Mouse (Mus musculus): ENCODE data around the gene Rars.
"Not testable (repeated sequence)": the region's sequence is repeated elsewhere in the genome, so short reads cannot be mapped to it uniquely, and the experiment has no call there.

The Rars gene

DNA sequence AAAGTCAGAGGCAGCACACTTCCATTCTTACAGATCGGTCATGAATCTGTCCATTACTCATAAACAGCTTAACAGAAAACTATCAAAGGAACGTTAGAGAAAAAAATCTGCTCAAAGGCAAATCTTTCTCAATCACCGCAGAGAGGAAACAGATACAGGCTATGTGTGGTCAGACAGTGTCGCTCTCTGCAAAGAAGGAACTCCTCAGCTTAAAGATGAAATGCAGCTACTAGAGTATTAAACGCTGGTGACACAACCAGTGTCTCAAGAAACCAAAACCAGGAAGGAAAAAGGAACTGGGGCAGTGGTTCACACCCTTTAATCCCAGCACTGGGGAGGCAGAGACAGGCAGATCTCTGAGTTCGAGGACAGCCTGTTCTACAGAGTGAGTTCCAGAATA lies 6.6 kb downstream of the Rars start:
- no peak for TF ChIP-seq POU5F1 (IDR thresholded peaks at IDR 0.05; ENCODE audit: borderline replicate concordance, low read length)
- TF ChIP-seq CTCF (conservative IDR thresholded peaks at IDR 0.05; ENCODE audit: low read length), result no peak
- no peak for TF ChIP-seq NANOG (IDR thresholded peaks at IDR 0.05; ENCODE audit: borderline replicate concordance, low read length)
- H3K4me3 ChIP-seq (replicated peaks; ENCODE audit: low read length), result no peak overlapping the region

DNA sequence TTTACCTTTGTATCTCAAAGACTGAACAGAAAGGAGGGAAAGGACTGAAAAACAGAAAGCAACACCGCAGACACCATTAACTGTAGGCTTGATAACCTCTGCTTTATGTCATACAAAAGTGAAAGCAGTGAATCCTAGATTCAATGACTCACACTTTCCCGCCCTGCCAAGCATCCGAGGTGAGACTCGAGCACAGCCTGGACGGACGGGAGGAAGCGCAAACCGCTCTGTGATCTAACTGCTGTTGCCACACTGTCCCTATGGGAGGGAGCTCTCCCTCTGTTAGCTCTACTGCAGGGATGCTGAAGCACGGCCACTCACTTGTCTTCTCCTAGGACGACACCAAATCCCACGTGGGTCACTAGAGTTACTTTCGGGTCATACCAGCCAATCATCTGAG lies 18.0 kb downstream of the Rars start:
- Histone ChIP-seq H3K9me3 (ENCODE audit: low read length) (no peaks in the 10 kb centered on the region), H3K4me3 (replicated peaks; ENCODE audit: low read length) (no peak overlapping the region), H3K27me3 (ENCODE audit: insufficient read depth, low read length) (no peaks in the 10 kb centered on the region), H3K4me1 (replicated peaks; ENCODE audit: low read depth, low read length) (peaks cover 14% of the 10 kb centered on the region), H3K36me3 (ENCODE audit: insufficient read depth, low read length) (peaks cover 100% of the 10 kb centered on the region)
- TF ChIP-seq NANOG (IDR thresholded peaks at IDR 0.05; ENCODE audit: borderline replicate concordance, low read length) (no peak), POU5F1 (IDR thresholded peaks at IDR 0.05; ENCODE audit: borderline replicate concordance, low read length) (no peak), CTCF (conservative IDR thresholded peaks at IDR 0.05; ENCODE audit: low read length) (no peak)

More for the DNA sequence above, 6.6 kb downstream of the Rars start:
- no peaks in the 10 kb centered on the region for H3K27me3 ChIP-seq (ENCODE audit: insufficient read depth, low read length)
- H3K9me3 ChIP-seq (ENCODE audit: low read length), result no peaks in the 10 kb centered on the region
- peaks cover 31% of the 10 kb centered on the region for H3K4me1 ChIP-seq (replicated peaks; ENCODE audit: low read depth, low read length)
- H3K36me3 ChIP-seq (ENCODE audit: insufficient read depth, low read length), result peaks cover 98% of the 10 kb centered on the region

DNA sequence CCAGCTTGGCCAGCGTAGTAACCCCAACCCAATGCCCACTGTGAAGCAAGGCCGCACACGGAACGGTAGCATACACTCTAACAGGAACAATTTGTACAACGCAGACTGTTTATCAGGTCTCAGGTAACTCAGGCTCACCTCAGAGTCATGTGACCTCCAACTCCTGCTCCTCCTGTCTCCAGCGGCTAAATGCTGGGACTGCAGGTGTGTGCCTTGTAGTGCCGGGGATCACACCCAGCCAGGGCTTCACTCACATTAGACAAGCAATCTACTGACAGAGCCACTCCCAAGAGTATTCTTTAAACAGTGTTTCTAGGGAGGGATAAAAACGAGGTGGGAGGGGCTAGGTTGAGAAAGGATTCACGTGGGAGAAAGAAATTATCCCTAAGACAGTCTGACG lies 22.8 kb downstream of the Rars start:
- no peaks in the 10 kb centered on the region for H3K9me3 ChIP-seq (ENCODE audit: low read length)
- H3K4me1 ChIP-seq (replicated peaks; ENCODE audit: low read depth, low read length), result peaks cover 31% of the 10 kb centered on the region
- no peak overlapping the region for H3K4me3 ChIP-seq (replicated peaks; ENCODE audit: low read length)
- H3K27me3 ChIP-seq (ENCODE audit: insufficient read depth, low read length), result no peaks in the 10 kb centered on the region
- H3K36me3 ChIP-seq (ENCODE audit: insufficient read depth, low read length), result peaks cover 100% of the 10 kb centered on the region
- TF ChIP-seq CTCF (conservative IDR thresholded peaks at IDR 0.05; ENCODE audit: low read length) (0 out of 2 replicates have a peak, but pooled peaks have one; percentile 8), POU5F1 (IDR thresholded peaks at IDR 0.05; ENCODE audit: borderline replicate concordance, low read length) (no peak)

DNA sequence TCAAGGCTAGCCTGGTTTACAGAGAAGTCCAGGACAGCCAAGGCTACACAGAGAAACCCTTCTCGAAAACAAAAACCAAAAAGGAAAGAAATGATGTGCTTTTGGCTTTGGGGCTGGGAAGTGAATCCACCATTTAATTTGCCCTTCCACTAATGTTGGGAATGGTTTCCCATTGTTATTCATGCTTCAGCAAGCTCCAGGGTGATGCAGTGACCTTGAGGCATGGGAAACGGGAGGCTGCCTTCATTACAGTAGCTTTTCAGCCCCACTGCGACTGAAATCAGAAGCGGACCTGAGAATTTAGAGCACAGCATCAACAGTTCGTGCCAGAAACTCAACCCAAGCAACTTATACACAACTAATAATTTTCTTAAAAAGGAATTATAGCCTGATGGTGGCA lies 33.0 kb downstream of the Rars start:
- Histone ChIP-seq H3K27me3 (ENCODE audit: insufficient read depth, low read length) (peaks cover 49% of the 10 kb centered on the region), H3K9me3 (ENCODE audit: low read length) (no peaks in the 10 kb centered on the region), H3K4me1 (replicated peaks; ENCODE audit: low read depth, low read length) (peaks cover 24% of the 10 kb centered on the region), H3K36me3 (ENCODE audit: insufficient read depth, low read length) (peaks cover 3% of the 10 kb centered on the region), H3K4me3 (replicated peaks; ENCODE audit: low read length) (no peak overlapping the region)
- TF ChIP-seq CTCF (conservative IDR thresholded peaks at IDR 0.05; ENCODE audit: low read length) (no peak), POU5F1 (IDR thresholded peaks at IDR 0.05; ENCODE audit: borderline replicate concordance, low read length) (no peak), NANOG (IDR thresholded peaks at IDR 0.05; ENCODE audit: borderline replicate concordance, low read length) (peak; percentile 76; the same call in 1 of the 2 replicates)

DNA sequence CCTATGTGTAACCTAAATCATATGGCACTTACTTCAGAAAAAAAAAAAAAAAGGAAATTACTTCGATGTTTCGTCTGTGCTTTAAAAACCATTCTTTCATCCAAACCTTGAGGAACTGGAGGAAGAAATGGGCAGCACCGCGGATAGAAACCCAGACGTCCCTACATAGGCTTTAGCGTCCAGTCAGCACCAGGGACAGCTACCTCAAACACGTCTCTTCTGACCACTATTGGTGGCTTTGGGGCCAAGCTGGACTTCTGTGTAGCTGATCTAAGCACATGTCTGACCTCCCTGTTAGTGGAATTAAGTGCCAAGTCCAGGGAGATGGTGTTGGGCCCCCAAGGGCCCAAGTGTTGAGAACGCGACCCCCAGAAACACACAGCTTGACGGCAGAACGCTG lies 35.4 kb downstream of the Rars start, which contains the start of gene Fbll1:
Gene Fbll1, minus strand, starts transcription at position 11 of the 400 bp plus-strand sequence.
- Histone ChIP-seq H3K9me3 (ENCODE audit: low read length) (no peaks in the 10 kb centered on the region), H3K27me3 (ENCODE audit: insufficient read depth, low read length) (peaks cover 68% of the 10 kb centered on the region), H3K36me3 (ENCODE audit: insufficient read depth, low read length) (no peaks in the 10 kb centered on the region), H3K4me3 (replicated peaks; ENCODE audit: low read length) (peak within 1 kb of the TSS; percentile 75), H3K4me1 (replicated peaks; ENCODE audit: low read depth, low read length) (peaks cover 22% of the 10 kb centered on the region)
- no peak for TF ChIP-seq NANOG (IDR thresholded peaks at IDR 0.05; ENCODE audit: borderline replicate concordance, low read length)
- TF ChIP-seq CTCF (conservative IDR thresholded peaks at IDR 0.05; ENCODE audit: low read length), result no peak
- no peak for TF ChIP-seq POU5F1 (IDR thresholded peaks at IDR 0.05; ENCODE audit: borderline replicate concordance, low read length)

DNA sequence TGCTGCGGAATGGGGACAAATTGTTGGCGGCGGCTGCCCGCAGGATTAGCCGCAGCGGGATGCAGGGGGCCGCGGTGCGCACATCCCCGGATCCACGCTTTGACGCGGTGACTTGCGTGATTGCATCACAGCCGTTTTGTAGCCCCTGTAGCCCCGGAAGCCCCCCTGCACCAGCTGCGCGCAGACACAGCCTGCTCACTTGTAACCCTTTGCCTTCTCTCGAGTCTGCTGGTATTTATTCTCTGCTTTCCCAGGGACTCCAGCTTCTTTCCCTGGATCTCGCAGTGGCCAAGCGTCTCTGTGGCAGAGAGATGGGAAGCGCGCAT lies 35.8 kb downstream of the Rars start:
- peak overlapping the region; percentile 75 for H3K4me3 ChIP-seq (replicated peaks; ENCODE audit: low read length)
- H3K4me1 ChIP-seq (replicated peaks; ENCODE audit: low read depth, low read length), result peaks cover 22% of the 10 kb centered on the region
- H3K27me3 ChIP-seq (ENCODE audit: insufficient read depth, low read length), result peaks cover 68% of the 10 kb centered on the region
- H3K9me3 ChIP-seq (ENCODE audit: low read length), result no peaks in the 10 kb centered on the region
- H3K36me3 ChIP-seq (ENCODE audit: insufficient read depth, low read length), result no peaks in the 10 kb centered on the region
- TF ChIP-seq POU5F1 (IDR thresholded peaks at IDR 0.05; ENCODE audit: borderline replicate concordance, low read length) (no peak), NANOG (IDR thresholded peaks at IDR 0.05; ENCODE audit: borderline replicate concordance, low read length) (no peak), CTCF (conservative IDR thresholded peaks at IDR 0.05; ENCODE audit: low read length) (no peak)

DNA sequence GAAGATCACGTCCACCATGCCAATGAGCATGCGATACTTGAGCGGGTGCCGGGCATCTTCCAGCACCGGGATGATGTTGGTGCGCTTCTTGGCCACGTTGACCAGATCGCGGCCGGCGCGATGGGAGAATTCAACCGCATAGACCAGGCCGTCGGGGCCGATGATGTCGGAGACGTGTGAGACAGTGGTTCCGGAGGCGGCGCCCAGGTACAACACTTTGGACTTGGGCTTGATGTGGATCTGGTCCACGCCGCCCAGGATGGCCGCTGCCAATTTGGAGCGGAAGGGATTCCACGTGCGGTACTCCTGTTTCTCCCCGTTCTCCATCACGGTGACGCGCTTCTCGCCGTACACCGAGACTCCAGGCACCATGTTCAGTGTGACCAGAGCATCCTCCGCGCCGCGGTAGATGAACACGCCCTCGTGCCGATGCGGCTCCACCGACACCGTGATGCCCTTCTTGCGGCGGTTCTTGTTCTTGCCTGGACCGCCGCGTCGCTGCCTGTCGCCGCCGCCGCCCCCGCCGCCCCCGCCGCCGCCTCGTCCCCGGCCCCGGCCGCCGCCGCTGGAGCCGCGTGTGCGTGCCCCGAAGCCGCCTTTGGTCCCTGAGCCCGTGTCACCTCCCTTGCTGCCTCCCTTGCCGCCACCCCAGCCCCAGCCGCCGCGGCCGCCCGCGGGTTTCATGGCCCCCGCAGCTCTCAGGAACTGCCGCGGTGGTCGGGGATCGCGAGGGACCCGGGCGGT lies 36.4 kb downstream of the Rars start:
- peaks cover 22% of the 10 kb centered on the region for H3K4me1 ChIP-seq (replicated peaks; ENCODE audit: low read depth, low read length)
- TF ChIP-seq NANOG (IDR thresholded peaks at IDR 0.05; ENCODE audit: borderline replicate concordance, low read length) (no peak), CTCF (conservative IDR thresholded peaks at IDR 0.05; ENCODE audit: low read length) (no peak), POU5F1 (IDR thresholded peaks at IDR 0.05; ENCODE audit: borderline replicate concordance, low read length) (no peak)
- H3K9me3 ChIP-seq (ENCODE audit: low read length), result no peaks in the 10 kb centered on the region
- H3K36me3 ChIP-seq (ENCODE audit: insufficient read depth, low read length), result no peaks in the 10 kb centered on the region
- H3K27me3 ChIP-seq (ENCODE audit: insufficient read depth, low read length), result peaks cover 68% of the 10 kb centered on the region
- peak overlapping the region; percentile 75 for H3K4me3 ChIP-seq (replicated peaks; ENCODE audit: low read length)

DNA sequence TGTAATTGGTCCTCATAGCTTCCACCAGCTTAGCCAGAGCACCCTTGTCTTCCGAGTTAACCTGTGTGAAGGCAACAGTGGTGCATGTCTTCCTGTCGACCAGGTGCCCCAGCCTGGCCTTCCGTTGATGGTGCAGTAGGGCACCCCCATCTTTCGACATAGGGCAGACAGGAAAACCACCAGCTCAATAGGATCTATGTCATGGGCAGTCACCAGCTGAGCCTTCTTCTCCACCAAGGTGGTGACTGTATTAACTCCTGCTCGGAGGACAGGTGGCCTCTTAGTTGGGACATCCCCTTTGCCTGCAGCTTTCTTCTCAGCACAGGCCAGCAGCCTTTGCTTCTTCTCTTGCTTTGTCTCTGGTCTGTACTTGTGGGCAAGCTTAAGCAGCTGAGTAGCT lies 41.5 kb downstream of the Rars start:
- H3K9me3 ChIP-seq (ENCODE audit: low read length); H3K4me3 ChIP-seq (replicated peaks; ENCODE audit: low read length): not testable (repeated sequence)
- Histone ChIP-seq H3K36me3 (ENCODE audit: insufficient read depth, low read length) (peaks cover 31% of the 10 kb centered on the region), H3K27me3 (ENCODE audit: insufficient read depth, low read length) (peaks cover 36% of the 10 kb centered on the region), H3K4me1 (replicated peaks; ENCODE audit: low read depth, low read length) (peaks cover 23% of the 10 kb centered on the region)

DNA sequence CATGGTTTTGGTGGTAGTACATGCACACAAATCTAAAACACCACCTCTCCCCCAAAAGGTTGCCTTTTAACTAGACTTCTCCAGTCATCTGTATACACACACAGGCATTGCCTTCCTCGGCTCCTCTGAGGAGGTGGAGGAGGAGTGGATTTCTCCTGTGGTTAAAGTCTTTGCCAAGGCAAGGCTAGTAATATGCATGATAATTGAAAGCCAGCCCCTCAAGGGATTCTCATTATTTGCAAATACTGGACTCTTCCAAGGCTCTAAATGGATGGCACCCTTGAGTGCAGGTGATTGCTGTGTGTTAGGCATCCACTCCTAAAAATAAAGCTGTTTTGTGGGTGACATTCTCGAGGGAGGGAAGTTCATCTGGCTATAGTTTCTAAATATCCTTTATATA lies 45.9 kb downstream of the Rars start:
- Histone ChIP-seq H3K4me3 (replicated peaks; ENCODE audit: low read length) (no peak overlapping the region), H3K27me3 (ENCODE audit: insufficient read depth, low read length) (0 out of 2 replicates have a peak, but pooled peaks cover 2% of the 10 kb centered on the region), H3K4me1 (replicated peaks; ENCODE audit: low read depth, low read length) (peaks cover 25% of the 10 kb centered on the region), H3K36me3 (ENCODE audit: insufficient read depth, low read length) (peaks cover 69% of the 10 kb centered on the region), H3K9me3 (ENCODE audit: low read length) (no peaks in the 10 kb centered on the region)
- peak; percentile 92 for TF ChIP-seq POU5F1 (IDR thresholded peaks at IDR 0.05; ENCODE audit: borderline replicate concordance, low read length)
- no peak for TF ChIP-seq CTCF (conservative IDR thresholded peaks at IDR 0.05; ENCODE audit: low read length)
- TF ChIP-seq NANOG (IDR thresholded peaks at IDR 0.05; ENCODE audit: borderline replicate concordance, low read length), result peak; percentile 60; the same call in 1 of the 2 replicates
